Mouse (Mus musculus): Measurements from ENCODE around the gene Pla2g6. TPM values are rescaled to one million over a fixed set of nuclear protein-coding genes. Genes with fewer than 3 reads are reported as not detected.

Pla2g6 gene
- polyA plus RNA-seq, 1 experiment from 2014 or later: 27.1 TPM

- no peaks in the 10 kb centered on the region for H3K36me3 ChIP-seq (ENCODE audit: control insufficient read depth, insufficient read depth, low read length)
- H3K4me2 ChIP-seq (ENCODE audit: low read depth, low read length): no peak overlapping the region
Measured at GRCm38 (mm10) chr15:79277728-79278127, 50.5 kb downstream of the Pla2g6 start.

GRCm38 (mm10) chr15:79273020-79273419 lies 55.2 kb downstream of the Pla2g6 start:
- Histone ChIP-seq H3K27me3 (replicated peaks; ENCODE audit: control insufficient read depth, insufficient read depth, low read length) (0 out of 2 replicates have a peak, but pooled peaks cover 2% of the 10 kb centered on the region), H3K9me3 (ENCODE audit: control insufficient read depth, low read length) (no peaks in the 10 kb centered on the region), H3K4me2 (ENCODE audit: low read depth, low read length) (no peak overlapping the region), H3K27ac (ENCODE audit: low read length) (0 out of 2 replicates have a peak overlapping the region, but pooled peaks have one; percentile 15), H3K4me3 (ENCODE audit: low read length) (no peak overlapping the region), H3K4me1 (ENCODE audit: control insufficient read depth, insufficient read depth, low read length) (peaks cover 16% of the 10 kb centered on the region), H3K9ac (ENCODE audit: low read depth, low read length) (no peak overlapping the region), H3K36me3 (ENCODE audit: control insufficient read depth, insufficient read depth, low read length) (no peaks in the 10 kb centered on the region)
- ATAC-seq: peak; percentile 62
- 57% methylated on average over 10 of the region's 10 CpGs for WGBS

More at GRCm38 (mm10) chr15:79277728-79278127, 50.5 kb downstream of the Pla2g6 start:
- H3K27me3 ChIP-seq (replicated peaks; ENCODE audit: control insufficient read depth, insufficient read depth, low read length): no peaks in the 10 kb centered on the region
- H3K9me3 ChIP-seq (ENCODE audit: control insufficient read depth, low read length): no peaks in the 10 kb centered on the region
- H3K9ac ChIP-seq (ENCODE audit: low read depth, low read length): no peak overlapping the region
- H3K27ac ChIP-seq (ENCODE audit: low read length): no peak overlapping the region
- 70% methylated on average over 10 of the region's 10 CpGs for WGBS
- no peak for ATAC-seq
- no peak overlapping the region for H3K4me3 ChIP-seq (ENCODE audit: low read length)
- H3K4me1 ChIP-seq (ENCODE audit: control insufficient read depth, insufficient read depth, low read length): peaks cover 17% of the 10 kb centered on the region

GRCm38 (mm10) chr15:79271124-79271746 lies 57.0 kb downstream of the Pla2g6 start:
- H3K9me3 ChIP-seq (ENCODE audit: control insufficient read depth, low read length): no peaks in the 10 kb centered on the region
- H3K4me1 ChIP-seq (ENCODE audit: control insufficient read depth, insufficient read depth, low read length): peaks cover 16% of the 10 kb centered on the region
- WGBS: 12% methylated on average over 17 of the region's 17 CpGs
- H3K27ac ChIP-seq (ENCODE audit: low read length): no peak overlapping the region
- H3K4me2 ChIP-seq (ENCODE audit: low read depth, low read length): peak overlapping the region; percentile 61
- peak; percentile 8; the same call in 1 of the 2 replicates for ATAC-seq
- H3K27me3 ChIP-seq (replicated peaks; ENCODE audit: control insufficient read depth, insufficient read depth, low read length): 0 out of 2 replicates have a peak, but pooled peaks cover 2% of the 10 kb centered on the region
- H3K36me3 ChIP-seq (ENCODE audit: control insufficient read depth, insufficient read depth, low read length): no peaks in the 10 kb centered on the region
- H3K9ac ChIP-seq (ENCODE audit: low read depth, low read length): peak overlapping the region; percentile 59; the same call in 1 of the 2 replicates
- H3K4me3 ChIP-seq (ENCODE audit: low read length): peak overlapping the region; percentile 36; the same call in 1 of the 2 replicates

DNA sequence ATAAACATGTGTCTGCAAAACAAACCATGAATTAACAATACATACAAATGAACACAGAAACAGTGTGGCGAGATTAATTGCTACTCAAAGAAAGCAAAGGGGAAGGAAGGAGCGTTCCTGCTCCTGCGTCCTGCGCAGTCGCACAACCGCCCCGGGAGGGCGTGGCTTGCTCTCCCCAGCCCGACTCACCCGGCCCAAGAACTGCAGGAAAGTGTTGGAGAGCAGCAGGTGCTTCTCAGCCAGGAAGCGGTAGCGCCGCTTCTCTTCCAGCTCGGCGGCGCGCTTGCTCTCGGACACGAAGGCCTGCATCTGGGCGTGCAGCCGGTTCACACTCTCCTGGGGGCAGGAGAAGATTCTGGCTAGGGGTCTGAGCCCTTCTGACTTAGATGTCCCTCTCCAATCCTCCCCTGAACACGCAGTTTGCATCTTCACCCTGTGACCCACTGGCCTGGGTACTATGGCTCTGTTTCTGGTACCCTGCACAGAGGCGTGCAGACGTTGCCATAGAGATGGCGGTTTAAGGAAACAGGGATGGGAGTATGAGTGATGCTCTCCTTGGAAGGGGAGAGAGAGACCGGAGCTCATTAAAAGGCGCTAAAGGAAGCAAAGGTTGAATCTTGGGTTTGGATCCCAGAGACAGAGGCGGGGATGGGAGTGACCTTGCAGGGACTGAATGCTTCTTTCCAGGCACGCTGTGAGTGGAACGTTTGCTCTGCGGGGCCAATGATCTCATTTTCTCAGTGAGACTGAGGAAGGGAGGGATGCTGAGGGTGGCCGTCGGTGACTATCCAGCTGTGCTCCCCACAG lies 57.7 kb downstream of the Pla2g6 start:
- peak overlapping the region; percentile 65 for H3K27ac ChIP-seq (ENCODE audit: low read length)
- peak overlapping the region; percentile 36 for H3K4me3 ChIP-seq (ENCODE audit: low read length)
- peak; percentile 82 for ATAC-seq
- no peaks in the 10 kb centered on the region for H3K36me3 ChIP-seq (ENCODE audit: control insufficient read depth, insufficient read depth, low read length)
- no peaks in the 10 kb centered on the region for H3K9me3 ChIP-seq (ENCODE audit: control insufficient read depth, low read length)
- H3K4me2 ChIP-seq (ENCODE audit: low read depth, low read length): peak overlapping the region; percentile 61
- 2% methylated on average over 33 of the region's 33 CpGs for WGBS
- H3K9ac ChIP-seq (ENCODE audit: low read depth, low read length): peak overlapping the region; percentile 59
- H3K27me3 ChIP-seq (replicated peaks; ENCODE audit: control insufficient read depth, insufficient read depth, low read length): 0 out of 2 replicates have a peak, but pooled peaks cover 2% of the 10 kb centered on the region
- H3K4me1 ChIP-seq (ENCODE audit: control insufficient read depth, insufficient read depth, low read length): peaks cover 16% of the 10 kb centered on the region

DNA sequence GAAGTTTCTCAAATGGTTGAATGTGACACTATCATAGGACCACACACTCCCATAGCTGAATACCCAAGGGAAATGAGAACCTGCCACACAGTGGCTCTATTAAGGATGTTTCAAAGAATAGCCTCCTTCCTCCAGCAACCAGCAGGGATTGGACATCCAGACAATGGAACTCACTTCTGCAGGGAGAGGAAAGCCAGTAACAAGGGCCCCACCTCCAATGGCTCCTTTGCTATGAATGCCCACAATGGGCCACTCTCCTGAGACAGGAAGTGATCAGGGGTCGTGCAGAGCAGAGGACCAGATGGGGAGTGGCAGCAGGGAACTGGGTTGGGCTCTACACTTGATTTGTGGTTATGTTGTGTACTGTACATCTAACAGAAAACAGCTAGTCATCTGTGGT lies 59.7 kb downstream of the Pla2g6 start:
- no peak overlapping the region for H3K27ac ChIP-seq (ENCODE audit: low read length)
- no peak overlapping the region for H3K4me3 ChIP-seq (ENCODE audit: low read length)
- no peaks in the 10 kb centered on the region for H3K36me3 ChIP-seq (ENCODE audit: control insufficient read depth, insufficient read depth, low read length)
- WGBS: 24% methylated on average over 1 of the region's 1 CpGs
- peaks cover 13% of the 10 kb centered on the region for H3K4me1 ChIP-seq (ENCODE audit: control insufficient read depth, insufficient read depth, low read length)
- H3K9ac ChIP-seq (ENCODE audit: low read depth, low read length): no peak overlapping the region
- H3K4me2 ChIP-seq (ENCODE audit: low read depth, low read length): no peak overlapping the region
- 0 out of 2 replicates have a peak, but pooled peaks cover 2% of the 10 kb centered on the region for H3K27me3 ChIP-seq (replicated peaks; ENCODE audit: control insufficient read depth, insufficient read depth, low read length)
- H3K9me3 ChIP-seq (ENCODE audit: control insufficient read depth, low read length): no peaks in the 10 kb centered on the region
- ATAC-seq: no peak

- H3K36me3 ChIP-seq (ENCODE audit: control insufficient read depth, insufficient read depth, low read length): no peaks in the 10 kb centered on the region
- 58% methylated on average over 4 of the region's 4 CpGs for WGBS
- no peak overlapping the region for H3K4me3 ChIP-seq (ENCODE audit: low read length)
- no peak overlapping the region for H3K27ac ChIP-seq (ENCODE audit: low read length)
- H3K9me3 ChIP-seq (ENCODE audit: control insufficient read depth, low read length): no peaks in the 10 kb centered on the region
- ATAC-seq: no peak
- peaks cover 3% of the 10 kb centered on the region; the same call in 1 of the 2 replicates for H3K27me3 ChIP-seq (replicated peaks; ENCODE audit: control insufficient read depth, insufficient read depth, low read length)
- H3K4me2 ChIP-seq (ENCODE audit: low read depth, low read length): no peak overlapping the region
- H3K9ac ChIP-seq (ENCODE audit: low read depth, low read length): no peak overlapping the region
- peaks cover 13% of the 10 kb centered on the region for H3K4me1 ChIP-seq (ENCODE audit: control insufficient read depth, insufficient read depth, low read length)
Measured at GRCm38 (mm10) chr15:79265384-79265783, 62.8 kb downstream of the Pla2g6 start.

- Histone ChIP-seq H3K4me3 (ENCODE audit: low read length) (no peak overlapping the region), H3K36me3 (ENCODE audit: control insufficient read depth, insufficient read depth, low read length) (no peaks in the 10 kb centered on the region), H3K4me2 (ENCODE audit: low read depth, low read length) (no peak overlapping the region), H3K4me1 (ENCODE audit: control insufficient read depth, insufficient read depth, low read length) (peaks cover 11% of the 10 kb centered on the region), H3K27ac (ENCODE audit: low read length) (no peak overlapping the region), H3K27me3 (replicated peaks; ENCODE audit: control insufficient read depth, insufficient read depth, low read length) (peaks cover 3% of the 10 kb centered on the region; the same call in 1 of the 2 replicates), H3K9ac (ENCODE audit: low read depth, low read length) (no peak overlapping the region), H3K9me3 (ENCODE audit: control insufficient read depth, low read length) (no peaks in the 10 kb centered on the region)
- 92% methylated on average over 6 of the region's 6 CpGs for WGBS
- ATAC-seq: no peak
Measured at GRCm38 (mm10) chr15:79263726-79264125, 64.5 kb downstream of the Pla2g6 start.

DNA sequence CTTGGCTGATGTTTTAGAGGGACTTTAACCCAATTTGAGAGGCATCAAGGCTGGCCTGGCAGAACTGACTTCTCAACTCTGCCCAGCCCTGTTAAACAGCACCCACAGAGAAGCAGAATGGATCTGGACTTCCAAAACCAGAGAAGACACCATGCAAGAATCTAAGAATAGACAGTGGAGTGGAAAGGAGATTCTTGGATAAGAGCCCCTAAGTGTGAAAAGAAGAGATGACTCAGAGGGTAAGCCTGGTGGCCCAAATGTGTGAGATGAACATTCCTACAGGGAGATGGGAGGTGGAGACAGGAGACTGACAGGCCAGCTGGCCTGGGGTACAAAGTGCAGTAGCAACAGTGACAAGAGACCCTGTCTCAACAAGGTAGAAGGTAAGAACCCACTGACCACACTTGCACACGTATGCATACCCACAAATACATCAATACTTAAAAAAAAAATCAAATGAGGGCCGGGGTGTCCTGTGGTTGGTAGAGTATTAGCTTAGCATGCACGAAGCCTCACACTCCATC lies 65.3 kb downstream of the Pla2g6 start:
- 94% methylated on average over 3 of the region's 3 CpGs for WGBS
- no peak for ATAC-seq
- Histone ChIP-seq H3K9me3 (ENCODE audit: control insufficient read depth, low read length) (no peaks in the 10 kb centered on the region), H3K4me2 (ENCODE audit: low read depth, low read length) (no peak overlapping the region), H3K27me3 (replicated peaks; ENCODE audit: control insufficient read depth, insufficient read depth, low read length) (peaks cover 3% of the 10 kb centered on the region; the same call in 1 of the 2 replicates), H3K9ac (ENCODE audit: low read depth, low read length) (no peak overlapping the region), H3K36me3 (ENCODE audit: control insufficient read depth, insufficient read depth, low read length) (no peaks in the 10 kb centered on the region), H3K4me3 (ENCODE audit: low read length) (no peak overlapping the region), H3K4me1 (ENCODE audit: control insufficient read depth, insufficient read depth, low read length) (peaks cover 11% of the 10 kb centered on the region), H3K27ac (ENCODE audit: low read length) (no peak overlapping the region)

DNA sequence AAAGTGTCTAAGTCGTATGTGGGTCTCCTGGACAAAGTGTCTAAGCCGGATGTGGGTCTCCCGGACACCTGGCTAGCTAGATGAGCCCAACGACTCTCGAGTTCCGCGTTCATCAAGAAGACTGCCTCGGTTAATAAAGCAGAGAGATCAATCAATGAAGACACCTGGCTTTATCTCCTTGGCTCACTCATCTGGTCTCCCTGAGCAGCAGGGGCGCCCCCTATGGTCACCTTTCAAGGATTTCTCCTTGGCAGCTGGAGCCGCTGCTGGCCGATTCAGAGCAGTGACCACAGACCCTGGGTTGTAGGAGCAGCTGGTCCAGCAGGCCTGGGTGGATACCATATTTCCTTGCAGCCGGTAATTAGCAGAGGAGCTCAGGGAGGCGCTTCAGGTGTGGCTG lies 65.8 kb downstream of the Pla2g6 start:
- no peak for ATAC-seq
- Histone ChIP-seq H3K9ac (ENCODE audit: low read depth, low read length) (no peak overlapping the region), H3K9me3 (ENCODE audit: control insufficient read depth, low read length) (no peaks in the 10 kb centered on the region), H3K27me3 (replicated peaks; ENCODE audit: control insufficient read depth, insufficient read depth, low read length) (peaks cover 3% of the 10 kb centered on the region; the same call in 1 of the 2 replicates), H3K36me3 (ENCODE audit: control insufficient read depth, insufficient read depth, low read length) (no peaks in the 10 kb centered on the region), H3K4me2 (ENCODE audit: low read depth, low read length) (peak overlapping the region; percentile 100; the same call in 1 of the 2 replicates), H3K27ac (ENCODE audit: low read length) (no peak overlapping the region), H3K4me1 (ENCODE audit: control insufficient read depth, insufficient read depth, low read length) (peaks cover 11% of the 10 kb centered on the region), H3K4me3 (ENCODE audit: low read length) (no peak overlapping the region)
- WGBS: 23% methylated on average over 13 of the region's 13 CpGs
